Mouse (Mus musculus) 3134 (cell line): ENCODE measurements around the gene Zfp599.
"Not testable (repeated sequence)": the region's sequence is repeated elsewhere in the genome, so short reads cannot be mapped to it uniquely, and the experiment has no call there.

ENCODE experiments used
- DNase-seq: peaks from one replicate; pipeline ENCODE4 v3.0.0-alpha.2; 2011; ENCODE audit warnings: low spot score; ENCODE audit not compliant: insufficient read length; ENCODE audit errors: extremely low read depth

Zfp599 gene

DNA sequence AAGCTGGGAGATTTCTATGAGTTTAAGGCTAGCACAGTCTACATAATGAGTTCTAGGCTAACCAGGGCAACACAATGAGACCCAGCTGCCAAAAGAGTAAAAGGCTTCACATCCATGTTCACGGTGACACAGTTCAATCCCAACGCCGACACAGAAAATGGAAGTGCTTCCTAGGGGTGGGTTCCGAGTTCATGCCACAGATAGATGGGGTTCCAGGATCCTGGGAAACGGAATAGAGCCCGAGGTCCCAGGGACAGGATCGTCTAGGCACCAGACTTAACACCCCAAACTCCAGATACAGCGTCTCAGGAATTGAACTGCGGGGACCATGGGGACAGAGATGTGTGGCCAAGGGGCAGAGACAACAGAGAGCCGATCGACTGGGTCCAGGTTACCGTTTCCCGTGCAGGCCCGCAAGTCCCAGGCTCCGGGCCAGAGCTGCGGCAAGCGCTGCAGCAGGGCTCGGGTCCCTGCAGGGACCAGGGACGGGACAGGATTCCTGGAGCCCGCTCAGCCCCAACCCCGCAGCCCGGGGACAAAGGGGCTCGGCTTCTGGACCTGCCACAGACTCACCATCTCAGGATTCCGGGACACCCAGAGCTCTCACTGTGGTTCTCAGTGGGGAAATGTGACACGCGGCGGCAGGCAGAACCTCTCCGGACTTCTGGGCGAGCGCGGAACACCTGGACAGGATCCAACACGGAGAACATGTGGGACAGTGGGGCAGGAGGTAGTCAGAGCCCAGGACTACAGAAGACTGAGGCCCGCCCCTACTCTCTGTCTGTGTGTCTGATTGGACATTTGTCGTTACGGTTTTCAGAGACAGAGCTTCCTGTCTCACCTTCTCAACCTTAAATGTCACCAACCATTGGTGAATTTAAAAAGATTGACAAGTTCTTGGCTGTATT lies at the start of gene Zfp599:
Gene Zfp599 (minus strand): TSS at position 712 of the 908 bp plus-strand sequence.
- DNase-seq: peak; percentile 87

DNA sequence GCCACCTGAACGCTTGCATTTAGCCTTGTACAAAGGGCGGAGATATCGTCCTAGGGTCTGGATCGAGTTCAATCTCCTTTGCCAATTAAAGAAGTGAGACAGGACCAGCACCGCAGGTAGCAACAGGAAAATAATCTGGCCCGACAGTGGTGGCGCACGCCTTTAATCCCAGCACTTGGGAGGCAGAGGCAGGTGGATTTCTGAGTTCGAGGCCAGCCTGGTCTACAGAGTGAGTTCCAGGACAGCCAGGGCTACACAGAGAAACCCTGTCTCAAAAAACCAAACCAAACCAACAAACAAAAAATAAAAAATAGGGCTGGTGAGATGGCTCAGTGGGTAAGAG lies 48.2 kb upstream of the Zfp599 start:
- not testable (repeated sequence) for DNase-seq

DNA sequence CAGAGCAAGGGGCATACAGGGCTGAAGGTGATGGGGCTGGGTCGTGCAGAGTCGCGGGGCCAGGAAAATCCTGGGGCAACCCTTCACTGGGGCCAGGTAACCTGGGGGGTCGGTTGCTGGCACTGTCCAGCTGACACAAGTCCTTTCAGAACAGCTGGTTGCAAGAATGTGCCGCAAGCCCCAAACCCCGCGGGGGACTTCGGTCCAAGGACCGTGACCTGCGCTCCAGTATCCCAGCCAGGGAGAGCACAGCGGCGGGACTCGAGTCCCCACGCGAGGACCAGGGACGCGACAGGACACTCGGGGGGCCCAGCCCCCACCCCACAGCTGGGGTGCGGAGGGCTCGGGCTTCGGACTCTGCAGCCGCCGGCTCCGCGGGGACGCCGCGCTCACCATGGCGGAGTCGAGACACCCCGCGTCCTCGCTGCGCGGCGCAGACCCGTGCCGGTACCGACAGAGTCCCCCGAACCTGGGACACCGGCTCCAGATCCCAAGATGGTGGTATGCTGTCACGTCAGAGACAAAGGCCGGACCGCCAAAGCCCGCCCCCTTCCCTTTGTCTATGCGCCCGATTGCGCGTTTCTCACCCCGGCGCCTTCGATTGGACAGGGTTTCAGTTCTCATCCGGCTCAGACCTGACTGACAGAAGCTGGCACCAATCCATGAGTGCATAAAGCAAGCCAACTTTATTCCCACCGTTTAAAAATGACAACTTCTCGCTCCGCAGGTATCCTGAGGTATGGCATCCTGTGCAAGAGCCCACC lies 47.6 kb upstream of the Zfp599 start, which contains the start of gene Zfp810:
Gene Zfp810 (minus strand): TSS at position 493 of the 764 bp plus-strand sequence.
- DNase-seq: no peak

DNA sequence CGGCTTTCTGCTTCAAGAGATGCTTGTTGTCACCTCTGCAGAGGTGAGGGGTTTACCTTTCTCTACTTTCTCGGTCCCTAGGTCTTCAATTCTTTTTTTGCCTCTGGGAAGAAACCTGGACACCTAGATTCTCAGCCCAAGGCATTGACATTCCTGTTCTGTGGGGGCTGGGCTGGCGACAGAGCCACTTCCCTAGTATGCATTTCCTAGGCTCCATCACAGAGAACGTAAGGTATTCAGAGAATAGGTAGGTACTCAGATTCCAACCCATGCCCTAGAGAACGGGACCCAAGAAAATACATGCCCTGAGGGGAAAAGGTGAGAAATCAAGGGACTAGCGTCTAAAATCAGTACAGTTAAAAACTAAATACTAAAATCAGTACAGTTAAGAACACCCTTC lies 47.0 kb upstream of the Zfp599 start:
- DNase-seq: no peak

DNA sequence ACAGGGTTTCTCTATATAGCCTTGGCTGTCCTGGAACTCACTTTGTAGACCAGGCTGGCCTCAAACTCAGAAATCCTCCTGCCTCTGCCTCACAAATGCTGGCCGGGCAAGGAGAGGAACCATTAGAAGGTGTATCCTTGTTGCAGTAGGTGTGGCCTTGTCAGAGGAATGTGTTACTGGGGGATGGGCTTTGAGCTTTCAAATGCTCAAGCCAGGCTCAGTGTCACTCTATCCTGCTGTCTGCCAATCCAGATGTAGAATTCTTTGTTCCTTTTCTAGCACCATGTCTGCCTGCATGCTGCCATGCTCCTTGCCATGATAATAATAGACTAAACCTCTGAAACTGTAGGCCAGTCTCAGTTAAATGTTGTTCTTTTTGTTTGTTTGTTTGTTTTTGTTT lies 42.5 kb upstream of the Zfp599 start:
- no peak for DNase-seq

DNA sequence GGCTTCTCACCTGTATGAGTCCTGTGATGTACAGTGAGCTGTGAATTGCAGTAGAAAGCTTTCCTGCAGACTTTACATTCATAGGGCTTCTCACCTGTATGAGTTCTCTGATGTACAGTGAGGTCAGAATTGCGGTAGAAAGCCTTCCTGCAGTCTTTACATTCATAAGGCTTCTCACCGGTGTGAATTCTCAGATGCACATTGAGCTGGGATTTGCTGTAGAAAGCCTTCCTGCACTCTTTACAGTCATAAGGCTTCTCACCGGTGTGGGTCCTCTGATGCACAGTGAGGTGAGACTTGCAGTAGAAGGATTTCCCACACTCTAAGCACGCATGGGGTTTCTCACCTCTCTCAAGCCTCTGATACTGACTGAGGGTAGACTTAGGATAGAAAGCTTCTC lies 19.0 kb upstream of the Zfp599 start:
- no peak for DNase-seq

DNA sequence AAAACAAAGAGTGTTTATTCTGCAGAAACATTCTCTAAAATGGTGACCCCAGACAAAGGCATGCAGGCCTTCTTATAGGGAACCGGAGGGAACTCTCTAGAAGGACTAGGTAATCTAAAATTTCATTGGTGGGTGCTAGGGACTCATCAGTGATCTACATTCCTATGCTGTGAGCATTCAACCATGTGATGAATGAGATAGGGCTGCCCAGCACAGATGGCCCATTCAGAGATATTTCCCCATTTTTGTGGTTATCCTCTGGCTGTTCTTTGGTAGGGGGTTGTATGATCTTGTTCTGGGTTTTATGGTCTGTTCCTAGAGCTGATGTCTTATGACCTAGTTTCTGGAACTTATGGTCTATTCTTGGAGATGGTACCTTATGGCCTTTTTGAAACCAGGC lies 9.2 kb upstream of the Zfp599 start:
- DNase-seq: no peak

DNA sequence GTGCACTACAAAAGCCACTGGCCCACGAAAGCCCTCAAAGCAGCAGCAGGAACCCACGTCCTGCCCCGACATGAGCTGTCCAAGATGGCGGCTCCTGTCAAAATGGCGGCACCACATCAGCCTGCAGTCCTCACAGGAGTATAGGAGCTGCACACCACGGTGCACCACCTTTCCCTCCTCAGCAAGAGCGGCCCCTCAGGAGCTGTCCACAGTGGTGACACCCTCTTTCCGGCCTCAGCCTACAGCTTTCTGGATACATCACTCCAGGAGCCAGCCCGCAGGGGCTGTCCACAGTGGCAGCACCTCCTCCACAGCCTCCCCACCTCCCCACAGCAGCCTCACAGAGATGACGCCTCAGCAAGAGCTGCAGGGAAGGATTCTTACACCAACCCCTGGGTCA lies 2.9 kb upstream of the Zfp599 start:
- no peak for DNase-seq

DNA sequence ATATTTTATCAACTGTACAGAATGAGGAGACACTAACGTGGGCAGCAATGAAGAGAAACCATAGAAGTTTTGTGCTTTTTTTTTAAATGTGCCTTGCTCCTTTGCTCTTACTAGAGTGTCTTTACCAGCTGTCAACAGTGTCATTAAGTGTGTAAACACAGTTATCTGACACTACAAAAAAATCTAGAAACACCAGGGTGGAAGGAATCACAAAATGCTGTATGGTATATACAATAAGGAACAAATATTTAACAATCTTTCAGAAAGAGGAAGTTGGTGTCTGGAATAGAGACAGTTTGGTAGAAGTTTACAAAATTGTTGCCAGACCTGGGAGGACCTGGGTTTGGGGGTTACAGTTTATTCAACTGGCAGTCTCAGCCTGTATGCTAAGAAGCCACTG lies 1.9 kb upstream of the Zfp599 start:
- no peak for DNase-seq

DNA sequence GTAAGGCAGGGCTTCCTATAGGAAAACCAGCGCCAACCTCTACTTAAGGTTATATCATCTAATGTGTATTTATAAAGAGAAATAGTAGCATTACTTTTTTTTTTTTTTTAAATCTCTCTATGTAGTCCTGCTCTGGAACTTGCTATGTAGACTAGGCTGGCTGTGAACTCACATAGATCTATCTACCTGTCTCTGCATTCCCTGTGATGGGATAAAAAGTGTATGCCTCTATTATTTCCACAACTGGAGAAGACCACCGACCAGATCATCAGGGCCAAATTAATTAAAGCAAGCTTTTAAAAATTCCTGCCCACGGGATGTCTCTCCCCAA lies 362 bp upstream of the Zfp599 start:
- no peak for DNase-seq

DNA sequence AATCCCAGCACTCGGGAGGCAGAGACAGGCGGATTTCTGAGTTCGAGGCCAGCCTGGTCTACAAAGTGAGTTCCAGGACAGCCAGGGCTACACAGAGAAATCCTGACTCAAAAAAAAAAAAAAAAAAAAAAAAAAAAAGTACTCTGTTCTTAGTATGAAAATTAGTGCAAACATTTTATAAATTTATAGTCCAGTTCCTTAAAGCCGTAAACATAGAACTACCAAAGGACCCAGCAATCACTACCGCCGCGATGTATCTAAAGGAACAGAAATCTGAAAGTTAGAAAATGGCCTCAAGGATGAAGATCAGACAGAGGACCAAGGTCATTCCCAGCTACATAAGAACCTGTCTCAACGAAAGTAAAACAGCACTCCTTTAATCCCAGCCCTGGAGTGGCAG lies 911 bp downstream of the Zfp599 start:
- no peak for DNase-seq

DNA sequence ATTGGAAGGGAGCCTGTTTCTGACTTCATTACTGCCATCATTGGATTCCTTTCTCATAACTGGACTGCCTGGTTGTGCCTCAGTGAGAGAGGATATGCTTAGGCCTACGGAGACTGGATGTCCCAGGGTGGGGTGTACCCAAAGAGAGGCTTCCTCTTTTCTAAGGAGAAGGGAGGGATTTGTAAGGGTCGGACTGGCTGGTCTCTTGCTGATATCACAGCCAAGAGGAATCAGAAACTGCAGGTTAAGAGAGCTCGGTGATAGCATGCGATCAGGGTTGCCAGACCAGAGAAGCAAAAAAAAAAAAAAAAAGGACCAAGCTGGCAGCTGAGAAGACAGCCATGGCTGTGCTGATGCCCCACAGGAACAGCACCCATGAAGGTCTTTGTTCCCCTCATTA lies 3.1 kb downstream of the Zfp599 start:
- DNase-seq: no peak

DNA sequence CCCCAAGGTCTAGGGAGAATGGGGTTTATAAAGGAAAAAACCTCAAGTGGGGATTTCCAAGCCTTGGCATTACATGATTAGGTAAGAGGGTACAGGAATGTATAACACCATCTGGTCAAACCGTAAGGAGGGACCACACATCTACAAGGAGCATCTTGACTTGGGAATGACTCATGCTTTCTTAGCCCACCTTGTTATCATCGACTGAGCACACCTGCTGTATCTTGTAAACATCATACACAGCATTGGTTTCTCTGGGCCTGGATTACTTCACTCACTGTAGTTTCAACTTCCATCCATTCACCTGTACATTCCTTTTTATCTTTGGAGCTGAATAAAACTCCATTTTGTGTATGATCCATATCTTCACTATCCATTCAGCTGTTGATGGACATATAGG lies 15.5 kb downstream of the Zfp599 start:
- DNase-seq: no peak

DNA sequence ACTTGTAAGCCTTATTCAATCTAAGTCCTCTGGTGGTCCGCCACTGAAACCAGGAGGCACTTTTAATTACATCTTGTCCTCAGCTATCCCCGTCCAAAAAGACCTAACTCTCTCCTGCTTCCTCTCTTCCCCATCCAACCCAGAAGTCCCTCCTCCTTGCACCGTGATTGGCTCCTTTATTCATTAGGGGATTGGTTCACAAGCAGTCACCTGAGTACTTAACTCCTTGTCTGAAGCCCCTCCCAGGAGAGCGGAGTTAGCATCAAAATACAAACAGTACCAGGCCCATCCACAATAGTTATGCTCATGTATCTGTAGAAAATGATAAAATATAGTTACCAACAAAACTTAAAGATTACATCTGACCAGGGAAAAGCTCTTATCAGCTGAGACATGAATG lies 19.7 kb downstream of the Zfp599 start:
- DNase-seq: no peak

DNA sequence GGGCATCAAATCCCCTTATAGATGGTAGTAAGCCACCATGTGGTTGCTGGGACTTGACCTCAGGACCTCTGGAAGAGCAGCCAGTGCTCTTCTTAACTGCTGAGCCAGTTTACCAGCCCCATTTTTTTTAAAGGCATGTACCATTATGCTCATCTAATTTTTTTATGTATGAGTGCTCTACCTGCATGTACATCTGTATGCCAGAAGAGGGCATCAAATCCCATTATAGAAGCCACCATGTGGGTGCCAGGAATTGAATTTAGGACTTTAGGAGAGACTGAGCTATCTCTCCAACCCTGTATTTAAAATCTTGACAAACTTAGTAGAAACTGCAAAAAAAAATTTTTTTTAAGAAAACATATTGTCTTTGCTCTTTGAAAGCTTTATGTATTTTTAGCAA lies 29.1 kb downstream of the Zfp599 start:
- peak; percentile 22 for DNase-seq

DNA sequence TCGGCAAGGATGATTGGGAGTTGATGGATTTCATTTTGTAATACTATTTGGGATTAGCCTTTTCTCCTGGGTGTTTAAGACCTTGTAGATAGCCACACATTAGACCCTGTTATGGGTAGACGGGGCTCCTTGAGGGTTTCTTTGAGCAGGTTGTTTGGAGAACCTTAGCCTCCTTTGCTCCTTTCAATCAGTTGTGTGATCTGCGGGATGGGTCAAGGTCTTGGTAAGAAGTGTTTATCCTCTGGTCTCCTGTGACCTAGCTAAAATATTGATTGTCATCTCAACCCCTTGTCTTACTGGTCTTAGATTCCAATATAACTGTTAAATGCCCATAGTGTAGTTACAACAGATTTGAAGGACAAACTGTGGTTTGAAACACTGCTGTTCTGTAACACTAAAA lies 29.6 kb downstream of the Zfp599 start:
- DNase-seq: no peak

DNA sequence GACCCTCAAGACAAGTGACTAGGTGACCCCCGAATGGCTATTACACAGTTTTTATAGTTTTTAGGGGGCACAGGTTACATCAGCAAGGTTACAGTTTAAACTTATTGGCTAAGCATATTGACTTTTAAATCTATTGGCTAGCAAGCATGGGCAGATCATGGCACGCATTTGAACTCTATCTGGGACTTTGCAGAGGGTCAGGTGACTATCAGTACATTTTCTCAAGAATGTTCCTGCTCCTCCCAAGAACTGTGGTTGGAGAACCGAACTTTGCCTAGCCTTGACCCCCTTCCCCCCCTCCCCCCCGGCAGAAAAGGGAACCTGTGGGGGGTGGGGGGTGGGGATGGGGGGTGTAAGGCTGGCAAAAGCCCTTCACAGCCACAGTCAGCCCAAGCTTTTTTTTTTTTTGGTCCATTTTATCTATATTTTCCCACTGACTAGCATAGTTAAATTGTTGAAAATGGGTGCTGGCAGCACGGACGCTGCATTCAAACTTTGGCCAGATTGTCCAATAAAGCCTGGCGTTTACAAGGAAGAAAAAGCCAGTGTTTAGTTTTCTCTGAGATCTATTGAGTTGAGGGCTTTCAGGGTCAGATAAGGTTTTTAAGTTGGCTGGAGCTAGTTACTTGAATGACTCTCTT lies 30.2 kb downstream of the Zfp599 start:
- DNase-seq: no peak

DNA sequence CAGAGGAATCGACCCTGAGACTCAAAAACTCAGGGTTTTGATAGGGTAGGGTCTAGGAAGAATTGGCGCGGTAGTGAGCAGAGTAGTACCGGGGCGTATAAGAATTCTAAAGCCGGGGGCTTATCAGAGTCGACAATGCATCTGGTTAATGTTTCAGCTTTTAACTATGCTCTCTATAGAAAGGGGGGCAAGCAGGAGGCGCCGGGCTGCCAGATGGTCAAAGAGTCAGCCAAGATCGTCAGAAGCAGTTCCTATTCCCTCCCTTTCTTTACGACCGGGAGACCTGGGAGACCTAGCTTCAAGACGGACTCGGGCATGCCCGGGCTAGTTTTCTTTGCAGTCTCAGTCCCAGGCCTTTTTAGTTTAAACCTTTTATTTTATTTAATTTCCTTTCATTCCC lies 32.8 kb downstream of the Zfp599 start:
- no peak for DNase-seq

DNA sequence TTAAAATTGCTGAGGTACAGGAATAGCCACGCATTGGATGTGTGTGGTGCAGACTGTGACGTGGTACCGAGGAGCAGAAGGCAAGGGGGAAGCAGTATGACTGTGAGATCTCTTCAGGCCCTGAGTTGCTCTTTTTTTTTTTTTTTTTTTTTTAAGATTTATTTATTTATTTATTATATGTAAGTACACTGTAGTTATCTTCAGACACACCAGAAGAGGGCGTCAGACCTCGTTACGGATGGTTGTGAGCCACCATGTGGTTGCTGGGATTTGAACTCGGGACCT lies 33.4 kb downstream of the Zfp599 start:
- not testable (repeated sequence) for DNase-seq

DNA sequence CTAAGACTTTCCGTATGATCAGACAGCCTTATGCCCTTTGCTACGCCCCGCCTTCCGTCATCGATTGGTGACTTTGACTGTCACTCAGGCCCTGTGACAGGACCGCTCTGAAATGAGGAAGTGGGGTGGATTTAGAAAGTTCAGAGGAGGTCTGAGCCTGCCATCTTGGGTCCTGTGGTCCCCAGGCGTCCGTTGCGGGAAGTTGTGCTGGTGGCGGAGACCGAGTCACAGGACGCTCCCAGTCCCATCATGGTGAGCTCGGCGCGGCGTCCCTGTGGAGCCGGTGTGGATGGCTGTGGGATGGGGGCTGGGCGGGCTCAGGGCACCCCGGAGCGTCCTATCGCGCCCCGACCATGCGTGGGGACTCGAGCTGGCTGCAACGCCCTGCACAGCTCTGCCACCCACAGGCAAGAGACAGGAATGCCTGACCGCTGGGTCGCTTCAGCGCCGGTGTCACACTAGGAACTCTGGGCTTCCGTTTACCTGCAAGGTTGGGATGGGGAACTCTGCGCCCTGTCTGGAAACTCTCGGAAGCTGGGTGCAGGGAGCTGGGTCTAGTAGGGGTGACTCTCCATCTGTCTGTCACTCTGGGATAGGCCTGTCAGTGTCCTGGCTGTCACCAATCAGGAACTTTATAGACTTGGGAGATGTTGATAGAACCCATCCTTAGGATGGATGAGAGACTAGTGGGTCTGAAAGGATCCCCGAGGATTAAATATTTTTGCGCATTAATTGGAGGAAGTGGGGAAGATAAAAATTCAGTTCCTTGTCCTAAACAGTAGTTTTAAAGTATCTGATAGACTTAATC lies 33.9 kb downstream of the Zfp599 start, which contains the start of gene Zfp809:
Gene Zfp809 (plus strand): TSS at position 134 of the 808 bp plus-strand sequence.
- DNase-seq: peak; percentile 96
